Mouse (Mus musculus): Measurements from ENCODE around the gene Gm5426.

DNA sequence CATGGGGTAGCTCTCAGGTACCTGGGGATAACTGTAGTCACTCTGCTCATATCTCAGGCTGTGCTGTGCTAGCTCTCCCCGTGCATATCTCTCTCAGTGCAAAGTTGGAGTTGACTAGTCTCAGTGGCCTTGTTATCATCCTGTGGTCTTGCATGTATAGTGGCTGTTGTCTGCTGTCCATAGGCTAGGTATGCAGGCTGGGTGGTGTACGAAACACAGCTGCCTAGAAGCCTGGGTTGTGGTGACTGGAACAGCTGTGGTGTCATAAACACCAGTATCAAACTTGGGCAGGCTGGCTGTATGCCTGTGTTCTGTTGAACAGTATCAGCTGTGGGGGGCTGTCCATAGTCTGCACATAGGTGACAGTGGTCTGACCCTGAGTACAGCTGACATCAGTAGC is 7.2 kb upstream of the Gm5426 start:
- TF ChIP-seq CTCF (IDR thresholded peaks at IDR 0.05; ENCODE audit: low read depth) (no peak), EP300 (IDR thresholded peaks at IDR 0.05; ENCODE audit: low read depth) (no peak)

All from liver, embryonic 14.5 days (tissue).